Mouse (Mus musculus) olfactory bulb, adult 2 months (tissue): ENCODE results near the gene Wdr5.

Experiments used
- CTCF ChIP-seq: fragments of 200-500 bp; IDR thresholded peaks from 2 replicates; pipeline ENCODE4 v1.5.1; 2012; ENCODE audit warnings: low read depth, mild to moderate bottlenecking, low read length, moderate library complexity; ENCODE audit not compliant: insufficient read depth
- POLR2A ChIP-seq: fragments of 200-500 bp; IDR thresholded peaks from 2 replicates; pipeline ENCODE4 v1.6.1; 2012; ENCODE audit warnings: mild to moderate bottlenecking, low read depth, low read length, moderate library complexity; ENCODE audit not compliant: insufficient read depth

GRCm38 (mm10) chr2:27475495-27476302, 39.3 kb upstream of the Wdr5 start:
- TF ChIP-seq CTCF (no peak), POLR2A (peak; percentile 92)
